Mouse (Mus musculus): ENCODE results near the gene Fgfr2. TPM values are rescaled to one million over a fixed set of nuclear protein-coding genes. Genes with fewer than 3 reads are reported as not detected.
"Not testable (repeated sequence)": the region's sequence is repeated elsewhere in the genome, so short reads cannot be mapped to it uniquely, and the experiment has no call there.

Fgfr2 gene
- total RNA-seq, 1 experiment, result 37.5 TPM

DNA sequence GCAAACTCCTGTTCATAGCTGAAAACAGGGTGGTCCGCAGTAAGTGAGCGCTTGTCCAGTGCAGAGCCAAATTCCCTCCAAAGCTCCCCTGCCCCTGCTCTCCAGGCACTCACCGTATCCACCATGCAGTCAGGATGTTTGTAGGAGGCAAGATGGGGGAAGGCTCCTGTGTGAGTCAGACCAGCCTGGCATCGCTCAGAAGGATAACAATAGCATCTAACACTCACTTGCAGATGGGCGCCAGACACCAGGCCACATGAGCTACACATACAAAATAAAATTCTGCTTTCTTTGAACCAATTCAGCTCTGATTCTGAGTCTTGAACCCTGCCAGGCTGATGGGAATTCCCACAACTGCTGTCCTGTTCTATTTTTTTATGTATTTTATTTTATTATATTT, 2519.6 kb downstream of the Fgfr2 start:
- TF ChIP-seq ZNF384 (IDR thresholded peaks at IDR 0.05; ENCODE audit: low read depth, low read length), result no peak
- no peak for TF ChIP-seq CHD2 (IDR thresholded peaks at IDR 0.05; ENCODE audit: low read depth, low read length)
- TF ChIP-seq MAFK (IDR thresholded peaks at IDR 0.05; ENCODE audit: insufficient read depth, low read depth, low read length), result no peak
- no peak for TF ChIP-seq HCFC1 (IDR thresholded peaks at IDR 0.05; ENCODE audit: borderline replicate concordance, insufficient read depth, low read length)
- TF ChIP-seq ZC3H11A (IDR thresholded peaks at IDR 0.05; ENCODE audit: borderline replicate concordance, low read depth, low read length), result no peak
- in situ Hi-C loops (cut with MboI; ENCODE audit: low sequenced_read_pairs in 2 of 2, unreplicated experiment in 2 of 2), result no loop called here
- no peak for DNase-seq (ENCODE audit: low read depth, low spot score)
- Histone ChIP-seq H3K9ac (ENCODE audit: insufficient read depth, low read depth, low read length, poor library complexity, severe bottlenecking) (no peak overlapping the region), H3K36me3 (ENCODE audit: control insufficient read depth, insufficient read depth, low read length, poor library complexity, severe bottlenecking) (no peaks in the 10 kb centered on the region; the same call in 1 of the 2 replicates), H3K9me3 (ENCODE audit: control insufficient read depth, insufficient read depth, low read depth, low read length) (no peaks in the 10 kb centered on the region), H3K27ac (ENCODE audit: insufficient read depth, low read depth, low read length, poor library complexity, severe bottlenecking) (no peak overlapping the region), H3K4me3 (ENCODE audit: insufficient read depth in 1 of 2, low read depth in 1 of 2, low read length in 2 of 2, poor library complexity in 1 of 2, severe bottlenecking in 1 of 2) (no peak overlapping the region), H3K4me1 (ENCODE audit: control insufficient read depth in 2 of 2, insufficient read depth in 2 of 2, low read length in 2 of 2, poor library complexity in 1 of 2) (peaks cover 5 to 11% of the 10 kb centered on the region in 2 experiments; a peak in 1 of 4 replicates)

DNA sequence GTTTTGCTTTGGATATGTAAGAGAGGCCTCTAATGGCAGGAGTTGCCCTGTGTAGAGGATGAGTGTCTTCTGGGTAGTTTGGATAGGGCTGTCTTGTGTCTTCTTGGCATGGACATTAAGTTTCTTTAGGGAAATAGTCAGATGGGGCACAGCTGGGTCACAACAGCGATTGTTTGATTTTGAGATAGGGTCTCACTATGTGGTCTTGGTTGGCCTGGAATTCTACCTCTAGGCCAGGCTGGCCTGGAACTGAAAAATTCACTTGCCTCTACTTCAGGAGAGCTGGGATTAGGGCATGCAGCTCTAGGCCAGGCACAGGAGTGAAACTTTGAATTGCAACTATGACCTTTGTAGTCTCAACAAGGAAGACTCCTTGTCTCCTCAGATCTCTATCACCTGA, 2520.3 kb downstream of the Fgfr2 start:
- no peak overlapping the region for H3K9ac ChIP-seq (ENCODE audit: insufficient read depth, low read depth, low read length, poor library complexity, severe bottlenecking)
- H3K36me3 ChIP-seq (ENCODE audit: control insufficient read depth, insufficient read depth, low read length, poor library complexity, severe bottlenecking), result no peaks in the 10 kb centered on the region; the same call in 1 of the 2 replicates
- H3K4me3 ChIP-seq (ENCODE audit: insufficient read depth in 1 of 2, low read depth in 1 of 2, low read length in 2 of 2, poor library complexity in 1 of 2, severe bottlenecking in 1 of 2), result no peak overlapping the region
- in situ Hi-C loops (cut with MboI; ENCODE audit: low sequenced_read_pairs in 2 of 2, unreplicated experiment in 2 of 2), result no loop called here
- TF ChIP-seq ZNF384 (IDR thresholded peaks at IDR 0.05; ENCODE audit: low read depth, low read length) (no peak), HCFC1 (IDR thresholded peaks at IDR 0.05; ENCODE audit: borderline replicate concordance, insufficient read depth, low read length) (no peak), CHD2 (IDR thresholded peaks at IDR 0.05; ENCODE audit: low read depth, low read length) (no peak), MAFK (IDR thresholded peaks at IDR 0.05; ENCODE audit: insufficient read depth, low read depth, low read length) (no peak)
- H3K27ac ChIP-seq (ENCODE audit: insufficient read depth, low read depth, low read length, poor library complexity, severe bottlenecking), result no peak overlapping the region
- DNase-seq (ENCODE audit: low read depth, low spot score), result no peak
- H3K4me1 ChIP-seq (ENCODE audit: control insufficient read depth in 2 of 2, insufficient read depth in 2 of 2, low read length in 2 of 2, poor library complexity in 1 of 2), result peaks cover 5 to 16% of the 10 kb centered on the region in 2 experiments; a peak in 2 of 4 replicates
- no peaks in the 10 kb centered on the region for H3K9me3 ChIP-seq (ENCODE audit: control insufficient read depth, insufficient read depth, low read depth, low read length)

DNA sequence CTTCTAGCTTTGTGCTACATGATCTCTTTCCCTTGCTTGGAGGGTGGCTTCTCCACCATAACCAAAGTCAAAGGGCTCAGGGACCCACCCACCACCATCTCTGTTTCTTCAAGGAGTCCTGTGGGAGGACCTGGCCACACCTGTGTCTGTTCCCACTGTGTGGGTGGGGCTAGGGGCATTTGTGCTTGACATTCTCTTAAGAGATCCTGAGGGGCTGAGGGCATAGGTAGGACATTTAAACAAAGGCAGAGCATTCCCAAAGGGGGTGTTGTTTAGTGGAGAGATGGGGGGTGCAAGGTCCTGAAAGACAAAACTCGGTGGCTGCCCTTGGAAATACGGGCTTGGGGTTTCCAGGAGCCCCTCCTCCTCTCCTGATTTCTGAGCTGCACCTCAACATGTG, 2522.6 kb downstream of the Fgfr2 start:
- Histone ChIP-seq H3K9ac (ENCODE audit: insufficient read depth, low read depth, low read length, poor library complexity, severe bottlenecking) (no peak overlapping the region), H3K27ac (ENCODE audit: insufficient read depth, low read depth, low read length, poor library complexity, severe bottlenecking) (no peak overlapping the region), H3K9me3 (ENCODE audit: control insufficient read depth, insufficient read depth, low read depth, low read length) (no peaks in the 10 kb centered on the region), H3K4me3 (ENCODE audit: insufficient read depth in 1 of 2, low read depth in 1 of 2, low read length in 2 of 2, poor library complexity in 1 of 2, severe bottlenecking in 1 of 2) (no peak overlapping the region), H3K4me1 (ENCODE audit: control insufficient read depth in 2 of 2, insufficient read depth in 2 of 2, low read length in 2 of 2, poor library complexity in 1 of 2) (peaks cover 5 to 20% of the 10 kb centered on the region in 2 experiments; a peak in 2 of 4 replicates), H3K36me3 (ENCODE audit: control insufficient read depth, insufficient read depth, low read length, poor library complexity, severe bottlenecking) (no peaks in the 10 kb centered on the region; the same call in 1 of the 2 replicates)
- TF ChIP-seq HCFC1 (IDR thresholded peaks at IDR 0.05; ENCODE audit: borderline replicate concordance, insufficient read depth, low read length), result no peak
- no peak for TF ChIP-seq ZNF384 (IDR thresholded peaks at IDR 0.05; ENCODE audit: low read depth, low read length)
- TF ChIP-seq MAFK (IDR thresholded peaks at IDR 0.05; ENCODE audit: insufficient read depth, low read depth, low read length), result no peak
- no peak; the same call in 1 of the 2 replicates for TF ChIP-seq CHD2 (IDR thresholded peaks at IDR 0.05; ENCODE audit: low read depth, low read length)
- TF ChIP-seq ZC3H11A (IDR thresholded peaks at IDR 0.05; ENCODE audit: borderline replicate concordance, low read depth, low read length), result no peak
- in situ Hi-C loops (cut with MboI; ENCODE audit: low sequenced_read_pairs in 2 of 2, unreplicated experiment in 2 of 2), result no loop called here
- peak; percentile 73 for DNase-seq (ENCODE audit: low read depth, low spot score)

DNA sequence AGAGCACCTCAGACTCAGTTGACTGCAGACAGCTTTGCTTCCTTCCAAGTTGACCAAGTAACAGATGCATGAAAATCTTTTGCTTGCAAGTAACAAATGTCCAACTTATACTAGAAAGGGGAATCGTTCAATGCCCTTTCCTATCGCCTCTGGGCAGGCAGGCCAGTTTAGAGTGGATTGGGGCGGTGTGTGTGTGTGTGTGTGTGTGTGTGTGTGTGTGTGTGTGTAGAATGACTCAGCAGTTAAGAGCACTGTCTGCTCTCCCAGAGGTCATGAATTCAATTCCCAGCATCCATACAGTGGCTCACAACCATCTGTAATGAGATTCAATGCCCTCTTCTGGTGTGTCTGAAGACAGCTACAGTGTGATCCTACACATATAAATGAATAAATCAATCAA, 2523.1 kb downstream of the Fgfr2 start:
- no peak overlapping the region for H3K9ac ChIP-seq (ENCODE audit: insufficient read depth, low read depth, low read length, poor library complexity, severe bottlenecking)
- DNase-seq (ENCODE audit: low read depth, low spot score), result no peak
- H3K36me3 ChIP-seq (ENCODE audit: control insufficient read depth, insufficient read depth, low read length, poor library complexity, severe bottlenecking), result no peaks in the 10 kb centered on the region
- peaks cover 4 to 18% of the 10 kb centered on the region in 2 experiments; a peak in 2 of 4 replicates for H3K4me1 ChIP-seq (ENCODE audit: control insufficient read depth in 2 of 2, insufficient read depth in 2 of 2, low read length in 2 of 2, poor library complexity in 1 of 2)
- TF ChIP-seq HCFC1 (IDR thresholded peaks at IDR 0.05; ENCODE audit: borderline replicate concordance, insufficient read depth, low read length) (no peak), MAFK (IDR thresholded peaks at IDR 0.05; ENCODE audit: insufficient read depth, low read depth, low read length) (peak; percentile 94)
- H3K4me3 ChIP-seq (ENCODE audit: insufficient read depth in 1 of 2, low read depth in 1 of 2, low read length in 2 of 2, poor library complexity in 1 of 2, severe bottlenecking in 1 of 2), result no peak overlapping the region
- in situ Hi-C loops (cut with MboI; ENCODE audit: low sequenced_read_pairs in 2 of 2, unreplicated experiment in 2 of 2), result no loop called here
- no peaks in the 10 kb centered on the region for H3K9me3 ChIP-seq (ENCODE audit: control insufficient read depth, insufficient read depth, low read depth, low read length)
- peak overlapping the region; percentile 7; the same call in 1 of the 2 replicates for H3K27ac ChIP-seq (ENCODE audit: insufficient read depth, low read depth, low read length, poor library complexity, severe bottlenecking)

DNA sequence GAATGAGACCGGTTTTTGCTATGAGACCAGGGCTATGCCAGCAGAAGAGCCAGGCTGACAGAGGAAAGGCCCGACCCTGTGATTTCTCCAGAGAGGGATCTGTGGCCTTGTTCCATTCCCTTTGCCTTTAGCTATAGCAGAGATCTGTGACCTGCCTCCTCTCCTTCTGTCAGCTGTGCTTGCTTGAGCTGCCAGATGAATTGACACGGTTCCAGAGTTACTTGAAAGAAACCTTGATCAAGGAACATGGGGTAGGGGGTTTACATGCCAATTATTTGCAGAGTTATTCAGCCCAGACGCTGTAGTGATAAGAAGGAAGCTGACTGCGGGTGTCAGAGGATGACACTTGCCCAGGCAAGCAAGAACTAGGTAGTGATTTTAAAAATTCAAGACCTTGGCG, 2525.6 kb downstream of the Fgfr2 start:
- Histone ChIP-seq H3K4me1 (ENCODE audit: control insufficient read depth in 2 of 2, insufficient read depth in 2 of 2, low read length in 2 of 2, poor library complexity in 1 of 2) (peaks cover 4 to 16% of the 10 kb centered on the region in 2 experiments; a peak in 2 of 4 replicates), H3K9ac (ENCODE audit: insufficient read depth, low read depth, low read length, poor library complexity, severe bottlenecking) (no peak overlapping the region; the same call in 1 of the 2 replicates), H3K27ac (ENCODE audit: insufficient read depth, low read depth, low read length, poor library complexity, severe bottlenecking) (no peak overlapping the region), H3K4me3 (ENCODE audit: insufficient read depth in 1 of 2, low read depth in 1 of 2, low read length in 2 of 2, poor library complexity in 1 of 2, severe bottlenecking in 1 of 2) (no peak overlapping the region), H3K9me3 (ENCODE audit: control insufficient read depth, insufficient read depth, low read depth, low read length) (no peaks in the 10 kb centered on the region), H3K36me3 (ENCODE audit: control insufficient read depth, insufficient read depth, low read length, poor library complexity, severe bottlenecking) (no peaks in the 10 kb centered on the region)
- no peak for DNase-seq (ENCODE audit: low read depth, low spot score)
- in situ Hi-C loops (cut with MboI; ENCODE audit: low sequenced_read_pairs in 2 of 2, unreplicated experiment in 2 of 2), result no loop called here
- TF ChIP-seq MAFK (IDR thresholded peaks at IDR 0.05; ENCODE audit: insufficient read depth, low read depth, low read length) (no peak), HCFC1 (IDR thresholded peaks at IDR 0.05; ENCODE audit: borderline replicate concordance, insufficient read depth, low read length) (no peak), ZNF384 (IDR thresholded peaks at IDR 0.05; ENCODE audit: low read depth, low read length) (no peak), CHD2 (IDR thresholded peaks at IDR 0.05; ENCODE audit: low read depth, low read length) (no peak), ZC3H11A (IDR thresholded peaks at IDR 0.05; ENCODE audit: borderline replicate concordance, low read depth, low read length) (no peak)

DNA sequence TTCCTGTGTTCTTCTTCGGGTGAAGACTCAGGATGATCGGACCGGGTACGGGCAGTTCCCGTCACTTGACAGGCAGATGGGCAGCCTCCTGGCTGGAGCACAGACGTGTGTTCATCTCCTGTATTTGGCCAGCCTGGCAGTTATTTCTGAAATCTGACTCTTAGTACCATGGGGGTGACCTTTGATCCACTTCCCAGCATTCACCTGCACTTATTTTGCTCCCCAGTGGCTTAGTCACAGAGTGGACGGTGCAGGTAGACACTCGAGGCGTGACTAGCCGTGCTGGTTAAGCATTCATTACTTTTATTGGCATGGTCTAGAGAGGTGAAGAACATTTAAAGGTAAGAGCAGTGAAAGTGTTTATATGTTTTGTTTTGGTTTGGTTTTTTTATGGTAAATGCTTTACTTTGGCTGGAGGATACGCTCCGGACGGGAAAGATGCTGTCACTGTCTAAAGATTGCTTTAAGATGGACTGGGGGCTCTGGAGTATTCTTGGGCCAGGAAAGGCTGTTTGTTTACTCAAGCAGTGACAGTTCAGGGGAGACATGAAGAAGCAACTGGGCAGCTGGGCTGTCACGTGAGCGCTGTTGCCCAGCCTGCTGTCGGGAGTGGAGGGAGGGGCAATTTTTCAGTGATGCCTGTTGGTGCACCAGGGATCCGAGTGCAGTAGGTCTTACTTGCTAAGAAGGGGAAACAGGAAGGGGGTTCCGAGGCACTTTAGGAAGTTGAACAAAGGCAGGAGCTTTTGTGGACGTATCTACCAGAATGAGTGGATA, 2526.9 kb downstream of the Fgfr2 start:
- in situ Hi-C loops (cut with MboI; ENCODE audit: low sequenced_read_pairs in 2 of 2, unreplicated experiment in 2 of 2), result not testable (repeated sequence)

More for the DNA sequence above, 2526.9 kb downstream of the Fgfr2 start:
- DNase-seq (ENCODE audit: low read depth, low spot score); H3K4me3 ChIP-seq (ENCODE audit: insufficient read depth in 1 of 2, low read depth in 1 of 2, low read length in 2 of 2, poor library complexity in 1 of 2, severe bottlenecking in 1 of 2); H3K9ac ChIP-seq (ENCODE audit: insufficient read depth, low read depth, low read length, poor library complexity, severe bottlenecking); H3K27ac ChIP-seq (ENCODE audit: insufficient read depth, low read depth, low read length, poor library complexity, severe bottlenecking); H3K36me3 ChIP-seq (ENCODE audit: control insufficient read depth, insufficient read depth, low read length, poor library complexity, severe bottlenecking); H3K9me3 ChIP-seq (ENCODE audit: control insufficient read depth, insufficient read depth, low read depth, low read length): not testable (repeated sequence)
- H3K4me1 ChIP-seq (ENCODE audit: control insufficient read depth in 2 of 2, insufficient read depth in 2 of 2, low read length in 2 of 2, poor library complexity in 1 of 2), result peaks cover 4 to 15% of the 10 kb centered on the region in 2 experiments; a peak in 2 of 4 replicates
